Mouse (Mus musculus): Measurements from ENCODE around the gene Zfp947. TPM values are rescaled to one million over a fixed set of nuclear protein-coding genes. Genes with fewer than 3 reads are reported as not detected.
"Not testable (repeated sequence)": the region's sequence is repeated elsewhere in the genome, so short reads cannot be mapped to it uniquely, and the experiment has no call there.

Gene Zfp947
- 1.7 and 1.9 TPM in 2 replicates for polyA plus RNA-seq (2015; fragmentation: Nextera tagmentation; extraction: Ambion mirVana)

DNA sequence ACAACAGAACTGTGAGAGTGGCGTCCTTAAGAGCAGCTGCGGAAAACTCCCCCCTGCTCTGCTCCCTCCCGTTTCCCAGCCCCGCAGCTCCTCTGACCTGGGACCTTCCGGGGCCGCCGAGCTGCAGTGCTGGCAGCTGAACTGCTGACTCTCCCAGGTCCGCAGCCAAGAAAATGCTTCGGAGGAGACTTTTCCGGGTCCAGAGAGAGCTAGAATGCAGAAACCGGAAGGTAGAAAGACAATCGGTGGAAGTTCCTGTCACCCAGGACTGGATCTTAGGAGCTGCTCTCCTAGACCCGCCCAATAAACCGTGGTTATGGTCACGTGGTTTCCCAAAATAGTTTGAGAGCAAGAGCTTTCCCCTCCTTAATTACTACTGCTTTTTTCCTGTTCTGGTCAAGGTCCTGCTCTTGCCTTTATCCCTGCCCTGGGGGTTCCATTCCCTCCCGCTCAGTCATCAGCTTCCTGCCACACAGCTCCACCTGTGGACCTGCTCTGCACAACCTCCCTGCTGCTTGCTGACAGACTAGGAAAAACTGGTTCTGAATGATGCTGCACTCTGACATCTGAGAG lies at the start of gene Zfp947:
TSS of gene Zfp947 (minus strand) at position 469 of the 573 bp plus-strand sequence.
- 0 out of 2 replicates have a peak within 1 kb of the TSS, but pooled peaks have one; percentile 55 for H3K27ac ChIP-seq (replicated peaks)
- peak within 1 kb of the TSS; percentile 45; the same call in 1 of the 2 replicates for H3K9ac ChIP-seq
- not testable (repeated sequence) for H3K4me1 ChIP-seq; H3K27me3 ChIP-seq; H3K9me3 ChIP-seq (replicated peaks); H3K36me3 ChIP-seq
- WGBS, result 1% methylated on average over 16 of the region's 16 CpGs
- peak within 1 kb of the TSS; percentile 59 for H3K4me2 ChIP-seq (replicated peaks)
- peak within 1 kb of the TSS; percentile 57 for H3K4me3 ChIP-seq (replicated peaks)
- peak; percentile 84 for ATAC-seq (ENCODE audit: insufficient number of reproducible peaks, low FRiP score, low TSS enrichment, low read depth)

DNA sequence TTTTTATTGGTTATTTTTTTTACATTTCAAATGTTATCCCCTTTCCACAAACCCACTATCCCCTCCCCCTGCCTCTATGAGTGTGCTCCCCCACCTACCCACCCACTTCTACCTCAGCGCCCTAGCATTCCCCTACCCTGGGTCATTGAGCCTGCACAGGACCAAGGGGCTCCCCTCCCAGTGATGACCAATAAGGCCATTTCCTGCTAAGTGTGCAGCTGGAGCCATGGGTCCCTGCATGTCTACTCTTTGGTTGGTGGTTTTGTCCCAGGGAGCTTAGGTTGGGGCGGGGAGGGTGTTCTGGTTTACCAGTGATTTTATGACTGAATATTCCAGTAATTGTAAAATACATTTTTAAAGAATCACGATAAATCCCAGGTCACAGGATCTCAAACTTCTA lies 686 bp downstream of the Zfp947 start:
- Histone ChIP-seq H3K9ac (peak overlapping the region; percentile 45; the same call in 1 of the 2 replicates), H3K4me2 (replicated peaks) (peak overlapping the region; percentile 59), H3K4me3 (replicated peaks) (peak overlapping the region; percentile 57)
- not testable (repeated sequence) for H3K36me3 ChIP-seq; H3K27ac ChIP-seq (replicated peaks); H3K27me3 ChIP-seq; H3K9me3 ChIP-seq (replicated peaks); H3K4me1 ChIP-seq
- WGBS, result 5% methylated on average over 3 of the region's 3 CpGs
- 0 out of 2 replicates have a peak, but pooled peaks have one; percentile 29 for ATAC-seq (ENCODE audit: insufficient number of reproducible peaks, low FRiP score, low TSS enrichment, low read depth)

DNA sequence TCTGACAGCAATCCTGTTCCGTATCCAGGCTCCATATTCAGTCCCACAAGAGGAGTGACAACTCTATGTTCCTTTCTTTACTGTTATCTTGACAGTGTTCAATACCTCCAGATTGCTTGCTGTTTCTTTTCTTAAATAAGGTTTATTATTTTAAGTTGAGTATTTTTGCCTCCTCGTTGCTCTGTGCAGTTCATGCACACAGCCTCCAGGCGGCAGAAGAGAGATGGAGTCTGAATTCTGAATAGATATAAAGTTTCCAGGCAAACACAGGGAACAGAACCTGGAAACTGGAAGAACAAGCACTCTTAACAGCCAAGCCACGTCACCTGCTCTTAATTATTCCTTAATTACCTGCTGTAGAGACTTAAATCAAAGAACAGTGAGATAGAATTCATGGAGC lies 12.0 kb downstream of the Zfp947 start:
- H3K9me3 ChIP-seq (replicated peaks); H3K27me3 ChIP-seq; ATAC-seq (ENCODE audit: insufficient number of reproducible peaks, low FRiP score, low TSS enrichment, low read depth); H3K4me2 ChIP-seq (replicated peaks); H3K4me3 ChIP-seq (replicated peaks); H3K9ac ChIP-seq; H3K4me1 ChIP-seq; H3K36me3 ChIP-seq; H3K27ac ChIP-seq (replicated peaks): not testable (repeated sequence)
- 47% methylated on average over 4 of the region's 4 CpGs for WGBS

DNA sequence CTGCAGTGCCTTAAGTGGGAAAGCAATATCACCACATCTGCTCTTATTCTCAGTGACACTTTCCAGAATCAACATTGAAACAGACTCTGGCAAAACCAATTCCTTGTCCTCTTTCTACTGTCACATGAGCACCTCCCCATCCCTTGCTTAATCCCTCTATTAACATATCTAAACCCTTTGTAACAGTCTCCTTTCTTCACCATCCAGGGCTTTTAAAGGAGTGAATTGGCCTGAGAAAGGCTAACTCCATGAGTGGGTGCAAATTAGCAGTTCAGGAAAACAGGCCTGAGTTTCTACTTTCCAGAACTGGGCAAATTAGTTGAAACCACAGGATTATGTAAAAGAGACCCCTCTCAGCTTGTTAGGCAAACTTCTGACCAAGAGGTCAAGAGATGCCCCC lies 47.2 kb downstream of the Zfp947 start:
- no peak for ATAC-seq (ENCODE audit: insufficient number of reproducible peaks, low FRiP score, low TSS enrichment, low read depth)

More for the DNA sequence above, 47.2 kb downstream of the Zfp947 start:
- Histone ChIP-seq H3K4me2 (replicated peaks) (no peak overlapping the region), H3K4me3 (replicated peaks) (no peak overlapping the region), H3K9ac (no peak overlapping the region), H3K27ac (replicated peaks) (no peak overlapping the region), H3K36me3 (no peaks in the 10 kb centered on the region), H3K4me1 (no peaks in the 10 kb centered on the region), H3K9me3 (replicated peaks) (no peaks in the 10 kb centered on the region), H3K27me3 (no peaks in the 10 kb centered on the region)

Other genes starting within 250 kb of the Zfp947 start
- gene Zfp942, start 203.7 kb downstream of the Zfp947 start, polyA plus RNA-seq (2015; fragmentation: Nextera tagmentation; extraction: Ambion mirVana), result 18.4 and 20.1 TPM in 2 replicates
- 17.3 and 17.8 TPM in 2 replicates for gene Zfp943, start 203.6 kb downstream of the Zfp947 start, polyA plus RNA-seq (2015; fragmentation: Nextera tagmentation; extraction: Ambion mirVana)
- gene Zfp994, start 59.4 kb upstream of the Zfp947 start, polyA plus RNA-seq (2015; fragmentation: Nextera tagmentation; extraction: Ambion mirVana), result 2.1 and 2.2 TPM in 2 replicates
- gene CT030661.1, start 148.6 kb upstream of the Zfp947 start, polyA plus RNA-seq (2015; fragmentation: Nextera tagmentation; extraction: Ambion mirVana), result 9.2 and 10.2 TPM in 2 replicates
- gene Zfp944, start 195.2 kb upstream of the Zfp947 start, polyA plus RNA-seq (2015; fragmentation: Nextera tagmentation; extraction: Ambion mirVana), result 13.0 and 13.5 TPM in 2 replicates
- 9.1 TPM in 2 replicates for gene Zfp758, start 195.3 kb upstream of the Zfp947 start, polyA plus RNA-seq (2015; fragmentation: Nextera tagmentation; extraction: Ambion mirVana)

Data from embryonic facial prominence, embryonic 15.5 days (tissue).